Mouse (Mus musculus) limb, embryonic 15.5 days (tissue): Measurements from ENCODE around the gene Rflna. TPM values are rescaled to one million over a fixed set of nuclear protein-coding genes. Genes with fewer than 3 reads are reported as not detected.

ENCODE experiments used
- ATAC-seq: fragments of 200-750 bp; cut with Nextera tagmentation; 2 replicates; pipeline ENCODE4 v1.8.0; 2017; ENCODE audit warnings: low read depth, moderate TSS enrichment; ENCODE audit not compliant: insufficient number of reproducible peaks, low FRiP score, low TSS enrichment
- H3K27ac ChIP-seq: fragments of 300-500 bp; sonication (generic); 2 replicates; pipeline ENCODE4 v1.5.1; 2015; ENCODE audit warnings: moderate library complexity, mild to moderate bottlenecking, inconsistent platforms
- H3K27me3 ChIP-seq: fragments of 300-500 bp; sonication (generic); 2 replicates; pipeline ENCODE4 v1.6.1; 2015; ENCODE audit warnings: inconsistent platforms
- H3K36me3 ChIP-seq: fragments of 300-500 bp; sonication (generic); 2 replicates; pipeline ENCODE4 v1.6.1; 2015; ENCODE audit warnings: inconsistent platforms
- H3K4me1 ChIP-seq: fragments of 300-500 bp; sonication (generic); 2 replicates; pipeline ENCODE4 v1.6.1; 2015; ENCODE audit warnings: inconsistent platforms
- H3K4me2 ChIP-seq: fragments of 300-500 bp; sonication (generic); 2 replicates; pipeline ENCODE4 v1.6.1; 2015; ENCODE audit warnings: mild to moderate bottlenecking, inconsistent platforms
- H3K4me3 ChIP-seq: fragments of 300-500 bp; sonication (generic); 2 replicates; pipeline ENCODE4 v1.5.1; 2015; ENCODE audit warnings: mild to moderate bottlenecking, inconsistent platforms
- H3K9ac ChIP-seq: fragments of 300-500 bp; sonication (generic); 2 replicates; pipeline ENCODE4 v1.6.1; 2015; ENCODE audit warnings: inconsistent platforms
- H3K9me3 ChIP-seq: fragments of 300-500 bp; sonication (generic); 2 replicates; pipeline ENCODE4 v1.6.1; 2016; ENCODE audit warnings: inconsistent platforms
- WGBS: fragments of 180-500 bp; shearing (Covaris S2); methylation state at CpG from one replicate; pipeline ENCODE4 v1.1.7; 2015; 5-methylcytosine and 5-hydroxymethylcytosine counted together
- polyA plus RNA-seq: library from polyadenylated mRNA; unstranded; fragments of >200 nt; fragmentation: Nextera tagmentation; extraction: Ambion mirVana; gene quantifications from 2 replicates; pipeline ENCODE4 v1.2.1, GENCODE M21; 2015

Rflna gene
- polyA plus RNA-seq, 1 experiment from 2014 or later: 40.7 TPM

DNA sequence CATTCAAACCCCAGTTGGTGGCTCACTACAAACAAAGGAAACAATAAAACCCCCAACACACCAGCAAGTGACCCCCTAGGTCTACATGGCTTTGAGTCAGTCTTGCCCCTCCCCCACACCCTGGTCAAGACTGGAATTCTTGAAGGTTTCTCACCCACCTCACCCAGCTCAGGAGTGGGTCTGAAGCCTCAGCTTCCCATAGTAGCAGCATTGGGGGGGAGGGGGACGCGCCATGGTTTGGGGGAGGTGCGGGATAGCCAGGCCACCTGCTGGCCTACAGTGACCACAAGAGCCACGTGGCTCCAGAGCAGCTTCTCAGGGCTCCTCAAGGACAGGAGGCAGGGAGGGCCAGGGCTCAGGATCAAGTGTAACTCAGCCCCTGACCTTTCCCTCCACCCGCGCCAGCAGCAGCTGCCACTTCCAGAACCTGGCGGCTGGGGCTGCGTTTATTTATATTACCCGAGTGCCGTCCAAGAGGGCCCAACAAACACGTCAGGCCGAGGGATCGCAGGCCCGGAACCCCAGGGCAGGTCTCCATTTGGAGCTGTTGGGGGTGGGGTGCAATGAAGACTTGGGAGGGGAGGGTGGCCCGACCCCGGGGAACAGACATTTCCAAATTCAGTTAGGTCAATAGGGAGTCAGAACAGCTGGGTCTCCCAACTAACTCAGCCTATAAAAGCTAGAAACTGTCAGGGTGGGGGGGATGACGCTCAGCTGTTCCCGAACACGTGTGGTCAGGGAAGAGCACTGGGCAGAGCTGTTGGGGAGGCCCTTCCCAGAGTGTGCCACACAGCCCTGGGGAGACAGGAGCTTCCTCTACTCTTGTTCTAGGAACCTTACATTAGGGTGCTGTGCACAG lies 53.9 kb downstream of the Rflna start:
- 17% methylated on average over 19 of the region's 19 CpGs for WGBS
- no peaks in the 10 kb centered on the region for H3K9me3 ChIP-seq
- H3K4me1 ChIP-seq: peaks cover 87% of the 10 kb centered on the region
- peak overlapping the region; percentile 49 for H3K4me2 ChIP-seq
- no peak overlapping the region for H3K9ac ChIP-seq
- peak overlapping the region; percentile 35 for H3K4me3 ChIP-seq
- H3K27me3 ChIP-seq: no peaks in the 10 kb centered on the region
- H3K27ac ChIP-seq: peak overlapping the region; percentile 87
- peak; percentile 30; the same call in 1 of the 2 replicates for ATAC-seq
- H3K36me3 ChIP-seq: peaks cover 37% of the 10 kb centered on the region

DNA sequence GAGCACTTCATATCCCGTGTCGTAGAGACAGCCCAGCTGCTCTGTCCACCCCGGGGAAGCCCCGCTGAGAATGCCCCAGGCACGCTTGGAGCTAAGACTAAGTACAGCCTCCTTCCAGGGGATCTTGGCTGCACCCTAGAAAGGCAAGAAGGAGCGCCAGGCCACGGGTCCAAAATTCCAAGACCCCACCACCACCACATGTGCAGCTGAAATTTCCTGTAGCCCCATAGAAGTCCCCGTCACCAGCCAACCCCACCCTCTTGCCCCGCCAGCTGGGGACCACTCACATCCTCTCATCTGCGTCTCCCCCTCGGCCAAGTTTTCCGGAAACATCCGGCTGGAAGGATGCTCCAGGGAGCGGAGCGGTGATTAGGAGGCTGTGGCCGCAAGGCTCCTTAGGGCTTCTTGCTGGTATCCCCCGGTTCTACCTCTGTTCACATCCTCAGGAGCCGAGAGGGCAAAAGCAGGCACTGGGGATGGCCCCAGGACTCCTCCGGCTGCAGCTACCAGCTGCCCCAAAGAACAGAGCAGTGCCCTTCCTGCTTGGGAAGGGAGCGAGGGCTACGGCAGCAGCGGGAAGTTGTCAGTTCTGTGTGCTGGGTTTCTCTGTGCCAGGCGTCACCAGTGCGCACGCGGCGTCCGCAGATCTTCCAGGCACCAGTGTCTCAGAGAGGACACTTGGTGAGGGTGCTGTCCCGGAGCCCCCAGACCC lies 54.7 kb downstream of the Rflna start:
- 12% methylated on average over 29 of the region's 29 CpGs for WGBS
- H3K4me2 ChIP-seq: peak overlapping the region; percentile 49
- H3K4me3 ChIP-seq: peak overlapping the region; percentile 35
- peaks cover 36% of the 10 kb centered on the region for H3K36me3 ChIP-seq
- peak overlapping the region; percentile 26 for H3K9ac ChIP-seq
- H3K9me3 ChIP-seq: no peaks in the 10 kb centered on the region
- peak overlapping the region; percentile 87 for H3K27ac ChIP-seq
- ATAC-seq: no peak
- H3K27me3 ChIP-seq: no peaks in the 10 kb centered on the region
- peaks cover 80% of the 10 kb centered on the region for H3K4me1 ChIP-seq

DNA sequence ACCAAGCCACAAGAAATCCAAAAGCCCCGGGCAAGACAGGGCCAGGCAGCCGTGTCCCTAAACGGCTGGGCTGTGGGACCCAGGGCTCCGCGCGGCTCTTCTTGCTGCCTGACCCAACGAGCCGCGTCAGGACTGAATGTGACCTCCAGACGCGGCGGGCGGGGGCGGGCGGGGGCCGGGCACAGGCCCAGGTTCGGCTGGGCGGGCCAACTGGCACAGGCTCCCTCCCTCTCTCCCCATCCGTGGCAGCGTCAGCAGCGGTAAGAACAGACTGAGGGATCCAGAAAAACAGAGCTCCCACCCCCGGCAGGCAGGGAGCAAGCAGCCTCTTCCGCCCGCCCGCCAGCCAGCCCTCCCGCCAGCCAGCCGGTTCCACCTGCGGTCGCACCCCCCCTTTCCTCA lies 55.2 kb downstream of the Rflna start:
- Histone ChIP-seq H3K4me1 (peaks cover 78% of the 10 kb centered on the region), H3K9me3 (no peaks in the 10 kb centered on the region), H3K36me3 (peaks cover 38% of the 10 kb centered on the region), H3K4me2 (peak overlapping the region; percentile 49), H3K4me3 (peak overlapping the region; percentile 35), H3K9ac (peak overlapping the region; percentile 26), H3K27ac (peak overlapping the region; percentile 87), H3K27me3 (no peaks in the 10 kb centered on the region)
- WGBS: 3% methylated on average over 26 of the region's 29 CpGs
- ATAC-seq: peak; percentile 55; the same call in 1 of the 2 replicates

Other genes with a start within 250 kb of the Rflna start
- 5.4 and 6.1 TPM in 2 replicates for gene Ccdc92, start 140.8 kb upstream of the Rflna start, polyA plus RNA-seq
- gene Zfp664, start 140.5 kb upstream of the Rflna start, polyA plus RNA-seq: 68.4 and 75.6 TPM in 2 replicates
- 32.7 and 34.1 TPM in 2 replicates for gene Ncor2, start 176.0 kb downstream of the Rflna start, polyA plus RNA-seq